Mouse (Mus musculus): ENCODE measurements around the gene Ddah1.

Gene Ddah1

GRCm38 (mm10) chr3:145758561-145759378 lies at the start of gene Ddah1:
Gene Ddah1, plus strand, starts transcription at chr3:145758675.
- peak; percentile 43 for DNase-seq (ENCODE audit: low spot score)

GRCm38 (mm10) chr3:145715923-145716322 lies 42.6 kb upstream of the Ddah1 start:
- no peak for DNase-seq (ENCODE audit: low spot score)

GRCm38 (mm10) chr3:145719660-145720059 lies 38.8 kb upstream of the Ddah1 start:
- no peak for DNase-seq (ENCODE audit: low spot score)

DNA sequence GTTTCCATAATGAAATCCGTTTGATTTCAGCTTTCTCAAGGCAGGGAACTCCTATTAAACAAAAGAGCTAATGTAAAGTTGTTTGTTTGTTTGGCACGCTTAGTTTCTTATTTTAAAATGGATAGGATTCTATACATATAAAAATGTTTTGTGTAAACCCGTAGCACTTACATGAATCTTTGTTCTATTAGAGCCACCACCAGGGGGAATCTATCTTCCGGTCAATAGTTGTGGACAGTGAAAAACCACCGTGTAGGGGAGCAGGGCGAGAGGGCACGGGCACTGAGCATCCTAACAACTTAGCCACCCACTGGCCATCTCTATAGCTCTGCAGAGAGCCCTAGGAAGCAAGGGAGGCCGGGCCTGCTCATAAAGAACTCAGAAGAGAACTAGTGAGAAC lies 33.4 kb upstream of the Ddah1 start:
- no peak for DNase-seq (ENCODE audit: low spot score)

GRCm38 (mm10) chr3:145728336-145728735 lies 30.1 kb upstream of the Ddah1 start:
- DNase-seq (ENCODE audit: low spot score) = no peak

DNA sequence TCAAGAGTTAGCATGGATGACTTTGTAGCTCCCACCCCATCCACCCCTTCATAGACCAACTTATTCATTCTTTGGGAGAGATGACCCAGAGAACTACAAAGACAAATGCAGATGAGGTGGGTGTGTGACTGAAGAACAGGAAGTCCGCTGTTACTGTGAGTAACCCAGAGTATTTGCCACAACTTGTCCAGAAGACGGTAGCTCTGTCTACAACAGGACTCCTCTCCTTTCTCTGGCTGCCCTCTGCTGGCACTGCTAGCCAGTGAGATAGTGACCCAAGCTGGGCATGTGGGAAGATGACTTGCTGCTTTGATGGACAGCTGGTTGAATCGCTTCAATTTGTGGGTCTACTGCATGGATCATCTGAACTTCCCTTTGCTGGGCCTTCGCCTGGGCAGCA lies 28.9 kb upstream of the Ddah1 start:
- DNase-seq (ENCODE audit: low spot score) = peak; percentile 28

- DNase-seq (ENCODE audit: low spot score) = no peak
Measured at GRCm38 (mm10) chr3:145730092-145730491, 28.4 kb upstream of the Ddah1 start.

- DNase-seq (ENCODE audit: low spot score) = no peak
Measured at GRCm38 (mm10) chr3:145734857-145735256, 23.6 kb upstream of the Ddah1 start.

- no peak for DNase-seq (ENCODE audit: low spot score)
Measured at GRCm38 (mm10) chr3:145736562-145736961, 21.9 kb upstream of the Ddah1 start.

- DNase-seq (ENCODE audit: low spot score) = no peak
Measured at GRCm38 (mm10) chr3:145738662-145739061, 19.8 kb upstream of the Ddah1 start.

DNA sequence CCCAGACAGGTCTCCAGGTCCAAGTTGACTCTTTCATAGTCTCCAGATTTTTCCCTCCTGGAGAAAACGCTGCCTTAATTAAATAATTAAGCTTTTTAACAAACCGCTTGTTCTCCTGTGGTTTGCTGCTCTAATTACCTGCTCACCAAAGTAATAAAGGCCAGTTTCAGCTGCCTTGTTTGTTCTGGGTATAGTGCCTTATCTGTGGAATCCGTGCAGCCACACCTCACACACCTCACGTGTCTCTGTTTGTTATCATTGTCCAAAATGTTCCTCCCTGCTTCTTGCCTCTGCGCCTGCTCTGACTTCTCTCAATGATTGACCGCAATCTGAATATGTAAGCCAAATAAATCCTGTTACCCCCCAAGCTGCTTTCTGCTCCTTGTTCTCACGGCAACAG lies 18.6 kb upstream of the Ddah1 start:
- DNase-seq (ENCODE audit: low spot score) = no peak

DNA sequence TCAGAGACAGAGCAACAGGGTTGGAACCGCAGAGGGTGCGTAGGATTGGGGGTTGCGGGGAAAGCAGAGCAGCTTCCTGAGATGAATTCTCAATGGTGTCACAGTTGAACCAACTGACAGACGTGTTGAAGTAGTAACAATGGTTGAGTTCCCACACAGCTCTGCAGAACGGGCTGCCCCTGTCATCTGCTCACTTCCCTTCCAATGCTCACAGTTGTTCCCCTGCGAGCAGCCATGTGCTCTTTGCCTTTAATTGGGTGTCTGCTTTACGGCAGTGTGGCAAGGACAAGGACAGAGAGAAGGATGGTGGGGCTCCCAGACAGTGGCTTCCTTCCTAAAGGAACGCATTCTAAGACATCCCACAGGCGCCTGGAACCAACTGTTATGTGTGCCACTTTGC lies 15.4 kb upstream of the Ddah1 start:
- DNase-seq (ENCODE audit: low spot score) = no peak

DNA sequence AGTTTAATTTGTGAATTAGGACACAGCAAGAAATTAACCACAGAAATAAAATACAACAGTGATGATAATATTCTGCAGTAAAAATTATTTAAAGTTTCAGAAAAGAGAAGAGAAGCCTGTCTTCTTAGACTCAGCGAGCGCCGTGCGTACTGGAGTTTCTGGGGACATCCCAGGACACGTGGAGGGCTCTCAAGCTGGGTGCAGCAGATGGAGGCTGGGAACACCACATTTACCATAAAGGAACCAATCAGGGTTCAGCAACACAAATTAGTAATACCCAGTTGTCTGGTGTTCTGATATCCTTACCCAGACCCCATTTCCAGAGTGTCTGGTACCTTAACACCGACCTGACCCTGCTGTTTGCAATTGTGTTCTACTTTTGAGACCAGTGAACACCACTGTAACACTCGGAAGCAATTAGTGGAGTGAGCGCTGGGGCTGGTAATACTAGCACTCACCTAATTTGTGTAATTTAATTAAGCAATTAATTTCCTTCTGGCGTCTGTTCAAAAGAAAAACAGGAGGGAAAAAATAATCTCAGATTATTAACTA lies 14.9 kb upstream of the Ddah1 start:
- DNase-seq (ENCODE audit: low spot score) = no peak

DNA sequence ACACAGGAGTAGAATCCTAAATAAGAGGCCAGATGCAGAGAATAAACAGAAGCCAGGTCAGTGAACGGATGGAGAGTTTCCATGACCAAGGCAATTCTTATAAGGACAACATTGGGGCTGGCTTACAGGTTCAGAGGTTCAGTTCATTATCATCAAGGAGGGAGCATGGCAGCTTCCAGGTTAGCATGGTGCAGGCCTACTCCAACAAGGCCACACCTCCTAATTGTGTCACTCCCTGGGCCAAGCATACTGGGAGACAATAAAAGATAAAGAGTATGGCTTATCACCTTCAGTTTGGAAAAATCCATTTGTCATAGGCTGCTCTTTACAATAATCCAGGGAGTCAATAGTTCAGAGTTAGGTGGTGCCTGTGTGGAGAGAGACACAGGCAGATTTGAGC lies 9.8 kb upstream of the Ddah1 start:
- no peak for DNase-seq (ENCODE audit: low spot score)

DNA sequence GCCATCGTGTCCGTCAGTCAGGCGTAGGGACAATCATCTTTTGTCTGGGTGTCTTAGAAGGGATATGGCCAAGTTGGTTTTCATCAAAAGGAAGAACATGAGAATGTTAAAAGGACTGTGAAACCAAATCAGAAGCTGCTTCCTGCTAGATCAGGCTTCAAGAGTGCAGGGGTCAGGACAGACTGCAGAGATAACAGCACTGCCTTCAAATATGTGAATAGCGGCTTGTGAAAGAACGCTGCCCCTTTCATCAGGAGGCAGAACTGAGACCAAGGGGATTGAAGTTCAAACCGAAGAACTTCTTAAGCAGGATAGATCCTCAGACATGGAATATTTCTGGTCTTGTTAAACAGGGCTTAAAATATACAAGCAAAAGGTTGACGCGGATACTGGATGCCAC lies 2.0 kb upstream of the Ddah1 start:
- DNase-seq (ENCODE audit: low spot score) = no peak

DNA sequence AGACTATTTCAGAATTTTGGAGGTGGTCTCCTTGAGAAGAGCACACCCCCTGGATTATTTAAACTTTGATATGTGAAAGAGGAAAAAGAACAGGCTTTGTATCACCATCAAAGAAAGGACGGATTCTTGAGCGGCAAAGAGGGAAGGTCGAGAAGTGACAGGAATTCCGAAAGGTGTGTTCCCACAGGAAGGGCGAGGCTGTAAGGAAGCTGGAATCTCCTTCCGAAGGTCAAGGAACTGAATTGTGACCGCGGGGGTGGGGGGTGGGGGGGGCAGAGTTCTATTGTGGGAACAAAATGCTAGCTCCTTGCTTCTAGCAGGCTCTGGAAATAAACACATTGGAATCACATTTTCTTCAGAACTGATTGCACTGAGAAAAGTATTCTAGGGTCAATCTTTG lies 1.3 kb upstream of the Ddah1 start:
- peak; percentile 30 for DNase-seq (ENCODE audit: low spot score)

DNA sequence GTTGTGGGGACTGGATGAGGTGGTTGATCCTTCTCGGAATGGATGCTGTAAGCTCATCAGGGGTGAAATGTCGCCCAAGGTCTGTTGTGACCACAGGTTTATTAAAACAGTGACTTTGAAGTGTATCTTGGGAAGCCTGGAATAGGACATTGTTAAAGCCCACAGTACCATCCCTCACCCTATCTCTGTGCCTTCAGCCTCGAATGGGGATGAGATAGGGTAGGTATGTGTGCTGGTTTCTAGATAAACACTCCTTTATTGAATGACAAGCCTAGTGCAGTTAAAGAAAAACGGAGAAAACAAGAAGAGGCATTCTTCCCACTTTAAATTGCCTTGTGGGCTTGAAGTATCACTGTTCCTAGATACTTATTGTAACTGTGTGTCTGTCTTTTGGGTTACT lies 631 bp upstream of the Ddah1 start:
- DNase-seq (ENCODE audit: low spot score) = no peak

GRCm38 (mm10) chr3:145759379-145760209 lies 1.1 kb downstream of the Ddah1 start:
- DNase-seq (ENCODE audit: low spot score) = no peak

GRCm38 (mm10) chr3:145760547-145760946 lies 2.1 kb downstream of the Ddah1 start:
- no peak for DNase-seq (ENCODE audit: low spot score)

DNA sequence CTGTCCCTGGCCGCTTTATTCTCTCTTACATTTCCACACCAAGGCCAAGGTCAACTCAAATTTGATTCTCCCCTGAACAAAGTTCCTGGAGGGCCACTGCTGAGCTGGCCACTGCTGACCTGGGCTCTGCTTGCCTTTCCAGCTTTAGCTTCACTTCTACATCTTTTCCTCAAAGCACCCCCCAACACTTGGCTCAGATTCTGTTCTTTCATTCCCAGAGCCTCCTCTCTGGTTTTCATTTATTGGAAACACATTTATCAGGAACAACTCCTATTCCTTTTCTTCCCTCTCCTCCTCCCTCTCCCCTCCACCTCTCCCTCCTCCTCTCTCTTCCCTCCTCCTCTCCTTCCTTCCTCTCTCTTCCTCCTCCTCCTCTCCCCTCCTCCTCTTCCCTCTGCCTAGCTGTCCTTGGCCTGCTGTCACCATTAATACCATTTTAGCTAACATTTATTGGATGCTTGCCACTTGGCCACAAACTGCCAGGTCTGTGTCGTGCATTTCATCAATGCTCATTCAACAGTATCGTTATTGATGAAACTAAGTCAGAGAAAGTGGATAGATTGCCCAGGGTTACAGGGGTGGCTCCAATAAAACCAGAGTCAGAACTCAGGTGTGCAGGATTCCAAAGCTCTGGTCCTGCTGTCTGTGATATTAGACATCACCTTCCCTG lies 3.2 kb downstream of the Ddah1 start:
- no peak for DNase-seq (ENCODE audit: low spot score)

GRCm38 (mm10) chr3:145762957-145763641 lies 4.6 kb downstream of the Ddah1 start:
- no peak for DNase-seq (ENCODE audit: low spot score)

DNA sequence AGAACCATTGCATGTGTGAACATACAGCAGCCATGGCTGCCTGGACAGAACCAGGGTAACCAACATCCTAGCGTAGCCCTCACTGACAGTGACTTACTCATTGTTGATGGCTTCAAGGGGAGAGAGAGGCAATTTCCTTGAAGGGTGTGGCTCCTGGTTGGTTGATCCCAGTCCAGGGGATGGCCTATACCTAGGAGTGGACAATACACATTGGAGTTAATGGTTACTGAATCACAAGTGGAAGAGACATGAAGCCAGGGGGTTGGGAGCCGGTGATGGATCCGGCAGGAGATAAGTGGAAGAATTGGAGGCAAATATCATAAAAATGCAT lies 5.1 kb downstream of the Ddah1 start:
- no peak for DNase-seq (ENCODE audit: low spot score)

Data from lung, postnatal 25 days (tissue).